Mouse (Mus musculus): Measurements from ENCODE around the gene Jmjd1c.

DNA sequence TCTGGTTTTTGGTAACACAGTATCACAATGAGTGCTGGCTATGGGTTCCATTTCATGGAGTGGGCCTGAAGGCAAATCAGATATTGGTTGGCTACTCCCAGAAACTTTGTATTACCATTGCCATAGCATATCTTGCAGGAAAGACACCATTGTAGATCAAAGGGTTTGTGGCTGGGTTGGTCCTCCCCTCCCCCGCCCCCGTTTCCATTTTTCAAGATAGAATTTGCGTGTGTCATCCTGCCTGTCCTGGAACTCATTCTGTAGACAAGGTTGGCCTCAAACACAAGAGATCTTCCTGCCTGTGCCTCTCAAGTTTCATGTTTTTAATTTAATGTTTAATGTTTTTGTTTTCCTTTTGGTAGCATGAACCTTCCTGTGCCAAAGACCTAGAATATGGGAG is 98.1 kb downstream of the Jmjd1c start:
- TF ChIP-seq CTCF (IDR thresholded peaks at IDR 0.05) (no peak), POLR2A (IDR thresholded peaks at IDR 0.05; ENCODE audit: insufficient read depth, low read depth, low read length) (no peak), EP300 (IDR thresholded peaks at IDR 0.05; ENCODE audit: insufficient read depth, low read depth, low read length) (no peak)

All from heart, adult 2 months (tissue).